Mouse (Mus musculus) limb, embryonic 15.5 days (tissue): Measurements from ENCODE around the gene Plpp3. TPM values are rescaled to one million over a fixed set of nuclear protein-coding genes. Genes with fewer than 3 reads are reported as not detected.
A peak's percentile ranks its signal among the peaks of the same experiment; 100 is the strongest.

Source experiments
- ATAC-seq: fragments of 200-750 bp; cut with Nextera tagmentation; 2 replicates; pipeline ENCODE4 v1.8.0; 2017; ENCODE audit warnings: low read depth, moderate TSS enrichment; ENCODE audit not compliant: insufficient number of reproducible peaks, low FRiP score, low TSS enrichment
- H3K27ac ChIP-seq: fragments of 300-500 bp; sonication (generic); 2 replicates; pipeline ENCODE4 v1.5.1; 2015; ENCODE audit warnings: moderate library complexity, mild to moderate bottlenecking, inconsistent platforms
- H3K27me3 ChIP-seq: fragments of 300-500 bp; sonication (generic); 2 replicates; pipeline ENCODE4 v1.6.1; 2015; ENCODE audit warnings: inconsistent platforms
- H3K36me3 ChIP-seq: fragments of 300-500 bp; sonication (generic); 2 replicates; pipeline ENCODE4 v1.6.1; 2015; ENCODE audit warnings: inconsistent platforms
- H3K4me1 ChIP-seq: fragments of 300-500 bp; sonication (generic); 2 replicates; pipeline ENCODE4 v1.6.1; 2015; ENCODE audit warnings: inconsistent platforms
- H3K4me2 ChIP-seq: fragments of 300-500 bp; sonication (generic); 2 replicates; pipeline ENCODE4 v1.6.1; 2015; ENCODE audit warnings: mild to moderate bottlenecking, inconsistent platforms
- H3K4me3 ChIP-seq: fragments of 300-500 bp; sonication (generic); 2 replicates; pipeline ENCODE4 v1.5.1; 2015; ENCODE audit warnings: mild to moderate bottlenecking, inconsistent platforms
- H3K9ac ChIP-seq: fragments of 300-500 bp; sonication (generic); 2 replicates; pipeline ENCODE4 v1.6.1; 2015; ENCODE audit warnings: inconsistent platforms
- H3K9me3 ChIP-seq: fragments of 300-500 bp; sonication (generic); 2 replicates; pipeline ENCODE4 v1.6.1; 2016; ENCODE audit warnings: inconsistent platforms
- WGBS: fragments of 180-500 bp; shearing (Covaris S2); methylation state at CpG from one replicate; pipeline ENCODE4 v1.1.7; 2015; 5-methylcytosine and 5-hydroxymethylcytosine counted together
- polyA plus RNA-seq: library from polyadenylated mRNA; unstranded; fragments of >200 nt; fragmentation: Nextera tagmentation; extraction: Ambion mirVana; gene quantifications from 2 replicates; pipeline ENCODE4 v1.2.1, GENCODE M21; 2015

Gene Plpp3
- 143 and 150 TPM in 2 replicates for polyA plus RNA-seq

- H3K4me2 ChIP-seq: peak within 1 kb of the TSS; percentile 57
- peaks cover 17% of the 10 kb centered on the region for H3K4me1 ChIP-seq
- H3K36me3 ChIP-seq: no peaks in the 10 kb centered on the region
- peak; percentile 84 for ATAC-seq
- peak within 1 kb of the TSS; percentile 94 for H3K4me3 ChIP-seq
- no peaks in the 10 kb centered on the region for H3K9me3 ChIP-seq
- WGBS: under 1% methylated on average over 76 of the region's 77 CpGs
- H3K9ac ChIP-seq: peak within 1 kb of the TSS; percentile 94
- H3K27ac ChIP-seq: peak within 1 kb of the TSS; percentile 99
- no peaks in the 10 kb centered on the region for H3K27me3 ChIP-seq
Measured at GRCm38 (mm10) chr4:105157276-105158168, at the start of gene Plpp3. Gene Plpp3 (plus strand): TSS chr4:105157347.

DNA sequence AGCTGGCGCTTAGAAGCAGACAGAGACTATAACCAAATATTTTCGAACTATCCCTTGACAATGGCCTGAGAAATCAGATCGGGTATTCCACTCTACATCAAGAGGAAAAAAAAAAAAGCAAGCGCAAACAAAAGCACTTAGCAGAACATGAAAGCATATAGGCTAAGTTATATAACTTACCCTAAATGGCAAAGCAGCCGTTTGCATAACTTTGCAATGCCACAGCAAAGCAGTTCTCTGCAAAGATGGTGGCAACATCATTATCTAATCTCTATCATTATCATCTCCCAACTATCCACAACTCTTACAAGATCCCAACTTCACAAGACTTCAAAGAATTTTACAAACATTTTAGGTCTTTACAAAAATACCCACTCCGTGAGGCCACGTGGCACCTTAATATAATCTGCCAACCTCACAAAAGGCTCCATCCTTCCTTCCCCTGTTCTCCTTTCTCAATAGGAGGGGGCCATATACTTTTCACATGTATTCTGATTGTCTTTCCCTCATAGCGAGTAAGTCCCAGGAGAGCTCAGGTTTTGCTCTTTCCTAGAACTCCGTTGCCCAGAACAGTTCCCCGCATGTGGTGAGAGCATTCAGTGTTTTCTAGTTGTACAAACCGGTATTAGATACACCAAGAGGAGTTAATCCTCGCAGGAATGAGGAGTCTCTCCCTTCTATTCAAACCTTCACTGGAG is 49.1 kb upstream of the Plpp3 start:
- no peaks in the 10 kb centered on the region for H3K36me3 ChIP-seq
- ATAC-seq: no peak
- WGBS: 65% methylated on average over 12 of the region's 12 CpGs
- H3K4me3 ChIP-seq: no peak overlapping the region
- H3K4me1 ChIP-seq: peaks cover 15% of the 10 kb centered on the region
- H3K4me2 ChIP-seq: no peak overlapping the region
- no peak overlapping the region for H3K9ac ChIP-seq
- no peaks in the 10 kb centered on the region for H3K9me3 ChIP-seq
- H3K27me3 ChIP-seq: peaks cover 14% of the 10 kb centered on the region; the same call in 1 of the 2 replicates
- H3K27ac ChIP-seq: no peak overlapping the region

DNA sequence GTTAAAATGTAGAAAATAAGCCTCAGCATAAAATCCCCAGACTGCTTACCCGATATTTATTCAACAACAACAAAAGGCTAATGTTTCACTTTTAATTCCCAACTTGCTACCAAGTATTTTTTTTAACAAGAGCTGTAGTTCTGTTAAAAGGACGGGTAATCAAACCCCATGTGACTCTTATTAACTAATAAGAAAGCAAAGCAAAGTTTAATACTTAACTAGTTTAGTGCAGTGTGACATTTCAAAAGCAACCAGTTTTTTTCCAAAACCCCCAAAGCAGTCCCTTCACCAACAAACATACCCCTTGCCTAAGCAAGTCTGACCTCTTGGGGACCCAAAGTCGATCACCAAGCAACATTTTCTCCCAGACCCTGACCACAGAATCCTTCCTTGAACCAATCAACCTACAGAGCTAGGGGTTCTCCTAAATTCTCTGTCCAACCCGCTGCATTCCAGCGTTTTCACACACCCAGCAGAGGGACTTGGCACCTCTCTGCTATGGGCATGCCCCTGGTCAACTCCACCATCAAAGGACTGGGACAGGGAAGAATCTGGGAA is 48.4 kb upstream of the Plpp3 start:
- 22% methylated on average over 5 of the region's 5 CpGs for WGBS
- H3K9ac ChIP-seq: no peak overlapping the region
- ATAC-seq: no peak

GRCm38 (mm10) chr4:105109199-105109989 is 47.8 kb upstream of the Plpp3 start, which contains the start of gene Prkaa2:
Gene Prkaa2 (minus strand): TSS chr4:105109890.
- H3K9ac ChIP-seq: peak within 1 kb of the TSS; percentile 61
- ATAC-seq: peak; percentile 85; the same call in 1 of the 2 replicates
- WGBS: 1% methylated on average over 73 of the region's 80 CpGs
- H3K4me1 ChIP-seq: peaks cover 15% of the 10 kb centered on the region
- H3K27ac ChIP-seq: no peak within 1 kb of the TSS
- peak within 1 kb of the TSS; percentile 68 for H3K4me3 ChIP-seq
- no peaks in the 10 kb centered on the region for H3K9me3 ChIP-seq
- peak within 1 kb of the TSS; percentile 97 for H3K4me2 ChIP-seq
- H3K27me3 ChIP-seq: peaks cover 14% of the 10 kb centered on the region; the same call in 1 of the 2 replicates
- no peaks in the 10 kb centered on the region for H3K36me3 ChIP-seq

More for the DNA sequence above, 48.4 kb upstream of the Plpp3 start:
- H3K27me3 ChIP-seq: peaks cover 14% of the 10 kb centered on the region; the same call in 1 of the 2 replicates
- H3K36me3 ChIP-seq: no peaks in the 10 kb centered on the region
- H3K9me3 ChIP-seq: no peaks in the 10 kb centered on the region
- H3K4me1 ChIP-seq: peaks cover 15% of the 10 kb centered on the region
- H3K4me2 ChIP-seq: peak overlapping the region; percentile 97
- peak overlapping the region; percentile 68 for H3K4me3 ChIP-seq
- no peak overlapping the region for H3K27ac ChIP-seq

GRCm38 (mm10) chr4:105109990-105110683 is 47.0 kb upstream of the Plpp3 start:
- peak overlapping the region; percentile 61 for H3K9ac ChIP-seq
- no peak overlapping the region for H3K27ac ChIP-seq
- whole genome bisulfite sequencing: 3% methylated on average over 24 of the region's 24 CpGs
- peak; percentile 35; the same call in 1 of the 2 replicates for ATAC-seq
- H3K27me3 ChIP-seq: peaks cover 14% of the 10 kb centered on the region; the same call in 1 of the 2 replicates
- peak overlapping the region; percentile 97 for H3K4me2 ChIP-seq
- peak overlapping the region; percentile 68 for H3K4me3 ChIP-seq
- peaks cover 15% of the 10 kb centered on the region for H3K4me1 ChIP-seq
- H3K9me3 ChIP-seq: no peaks in the 10 kb centered on the region
- no peaks in the 10 kb centered on the region for H3K36me3 ChIP-seq

DNA sequence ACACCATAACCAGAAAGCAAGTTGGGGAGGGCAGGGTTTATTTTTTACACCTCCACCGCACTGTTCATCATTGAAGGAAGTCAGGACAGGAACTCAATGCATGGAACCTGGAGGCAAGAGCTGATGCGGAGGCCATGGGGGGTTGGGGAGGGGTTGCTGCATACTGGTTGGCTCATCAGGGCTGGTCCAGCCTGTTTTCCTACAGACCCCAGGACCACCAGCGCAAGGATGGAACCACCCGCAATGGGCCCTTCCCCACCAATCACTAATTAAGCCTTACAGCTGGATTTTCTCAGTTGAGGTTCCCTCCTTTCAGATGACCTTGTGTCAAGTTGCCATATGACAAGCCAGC is 46.5 kb upstream of the Plpp3 start:
- H3K9me3 ChIP-seq: no peaks in the 10 kb centered on the region
- H3K4me2 ChIP-seq: peak overlapping the region; percentile 97; the same call in 1 of the 2 replicates
- no peak for ATAC-seq
- H3K27ac ChIP-seq: no peak overlapping the region
- peaks cover 14% of the 10 kb centered on the region; the same call in 1 of the 2 replicates for H3K27me3 ChIP-seq
- peaks cover 15% of the 10 kb centered on the region for H3K4me1 ChIP-seq
- H3K4me3 ChIP-seq: peak overlapping the region; percentile 68; the same call in 1 of the 2 replicates
- H3K9ac ChIP-seq: no peak overlapping the region
- 60% methylated on average over 4 of the region's 4 CpGs for WGBS
- no peaks in the 10 kb centered on the region for H3K36me3 ChIP-seq

DNA sequence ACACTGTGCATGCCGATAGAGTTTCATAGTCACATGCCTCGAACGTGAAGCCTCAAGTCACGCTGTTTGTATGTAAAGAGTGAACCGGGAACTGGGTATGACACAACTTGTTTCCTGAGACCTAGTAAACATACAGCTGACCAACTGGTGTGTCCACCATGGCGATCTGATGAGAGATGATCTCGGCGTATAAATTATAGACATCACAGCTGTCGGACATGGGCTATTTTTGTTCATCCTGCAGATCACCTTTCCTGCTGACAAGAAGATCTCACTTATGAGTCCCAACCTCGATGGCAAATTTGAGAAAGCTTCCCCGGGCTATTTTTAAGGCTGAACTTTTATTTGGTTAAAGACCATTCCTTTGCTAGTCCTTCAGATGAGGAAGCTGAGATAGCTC is 45.4 kb upstream of the Plpp3 start:
- no peak overlapping the region for H3K27ac ChIP-seq
- no peak overlapping the region for H3K9ac ChIP-seq
- no peak overlapping the region for H3K4me3 ChIP-seq
- H3K36me3 ChIP-seq: no peaks in the 10 kb centered on the region
- no peak overlapping the region for H3K4me2 ChIP-seq
- 69% methylated on average over 11 of the region's 11 CpGs for WGBS
- ATAC-seq: no peak
- no peaks in the 10 kb centered on the region for H3K9me3 ChIP-seq
- H3K4me1 ChIP-seq: peaks cover 15% of the 10 kb centered on the region
- peaks cover 14% of the 10 kb centered on the region; the same call in 1 of the 2 replicates for H3K27me3 ChIP-seq

DNA sequence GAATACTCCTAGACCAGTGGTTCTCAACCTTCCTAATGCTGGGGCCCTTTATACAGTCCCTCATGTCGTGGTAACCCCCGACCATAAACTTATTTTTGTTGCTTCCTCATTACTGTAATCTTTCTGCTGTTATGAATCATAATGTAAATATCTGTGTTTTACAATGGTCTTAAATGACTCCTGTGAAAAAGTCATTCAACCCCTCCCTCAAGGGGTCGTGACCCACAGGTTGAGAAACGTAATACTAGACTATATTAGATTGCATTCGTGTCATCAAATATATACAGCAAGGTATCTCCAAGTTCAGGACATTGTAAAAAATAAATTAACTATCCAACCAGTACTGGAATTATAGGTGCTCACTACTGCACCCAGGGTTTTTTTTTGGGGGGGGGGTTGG is 44.1 kb upstream of the Plpp3 start:
- Histone ChIP-seq H3K27me3 (peaks cover 12% of the 10 kb centered on the region; the same call in 1 of the 2 replicates), H3K4me1 (peaks cover 15% of the 10 kb centered on the region), H3K4me3 (no peak overlapping the region), H3K27ac (no peak overlapping the region), H3K4me2 (no peak overlapping the region), H3K9ac (no peak overlapping the region), H3K9me3 (no peaks in the 10 kb centered on the region), H3K36me3 (no peaks in the 10 kb centered on the region)
- WGBS: 76% methylated on average over 5 of the region's 5 CpGs
- no peak for ATAC-seq

DNA sequence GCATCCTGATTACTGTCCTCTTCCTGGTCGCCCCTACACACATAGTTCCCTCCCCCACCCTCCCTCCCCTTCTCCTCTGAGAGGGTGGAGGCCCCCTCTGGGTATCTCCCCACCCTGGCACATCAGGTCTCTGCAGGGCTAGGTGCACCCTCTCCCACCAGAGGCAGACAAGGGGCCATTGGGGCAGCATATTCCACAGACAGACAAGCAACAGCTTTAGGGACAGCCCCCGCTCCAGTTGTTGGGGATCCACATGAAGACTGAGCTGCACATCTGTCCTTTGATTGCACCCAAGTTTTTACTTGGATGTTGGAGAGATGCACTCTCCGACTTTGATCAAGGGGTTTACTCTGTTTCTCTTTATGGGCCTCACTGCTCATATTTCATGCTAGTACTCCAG is 43.7 kb upstream of the Plpp3 start:
- Histone ChIP-seq H3K27me3 (peaks cover 8% of the 10 kb centered on the region; the same call in 1 of the 2 replicates), H3K4me3 (no peak overlapping the region), H3K9me3 (no peaks in the 10 kb centered on the region), H3K9ac (no peak overlapping the region), H3K4me2 (no peak overlapping the region), H3K36me3 (no peaks in the 10 kb centered on the region), H3K27ac (no peak overlapping the region), H3K4me1 (peaks cover 15% of the 10 kb centered on the region)
- WGBS: 75% methylated on average over 3 of the region's 3 CpGs
- no peak for ATAC-seq

DNA sequence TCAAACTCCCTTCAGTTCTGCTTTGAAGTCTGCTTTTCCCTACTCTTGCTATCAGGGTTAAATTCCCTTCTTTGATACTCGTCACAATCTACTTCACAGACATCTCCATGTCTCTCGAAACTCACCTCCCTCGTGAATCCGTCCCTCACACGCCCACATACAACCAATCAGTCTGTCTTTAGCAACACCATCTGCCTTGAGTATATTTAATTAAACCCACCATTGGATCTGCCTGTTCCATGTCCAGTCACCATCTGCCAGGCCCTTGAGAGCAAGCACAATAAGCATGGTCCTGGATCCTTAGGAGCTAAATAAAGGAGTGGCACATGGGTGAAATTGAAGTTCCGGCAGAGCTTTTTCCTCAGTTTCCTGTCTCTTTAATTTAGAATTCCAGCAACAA is 36.1 kb upstream of the Plpp3 start:
- no peak overlapping the region for H3K4me2 ChIP-seq

More for the DNA sequence above, 36.1 kb upstream of the Plpp3 start:
- WGBS: 83% methylated on average over 6 of the region's 6 CpGs
- H3K4me1 ChIP-seq: no peaks in the 10 kb centered on the region
- no peak overlapping the region for H3K4me3 ChIP-seq
- H3K9me3 ChIP-seq: no peaks in the 10 kb centered on the region
- no peak overlapping the region for H3K27ac ChIP-seq
- H3K9ac ChIP-seq: no peak overlapping the region
- ATAC-seq: no peak
- no peaks in the 10 kb centered on the region for H3K36me3 ChIP-seq
- no peaks in the 10 kb centered on the region for H3K27me3 ChIP-seq
